Mouse (Mus musculus): ENCODE results near the gene Rpp14.

DNA sequence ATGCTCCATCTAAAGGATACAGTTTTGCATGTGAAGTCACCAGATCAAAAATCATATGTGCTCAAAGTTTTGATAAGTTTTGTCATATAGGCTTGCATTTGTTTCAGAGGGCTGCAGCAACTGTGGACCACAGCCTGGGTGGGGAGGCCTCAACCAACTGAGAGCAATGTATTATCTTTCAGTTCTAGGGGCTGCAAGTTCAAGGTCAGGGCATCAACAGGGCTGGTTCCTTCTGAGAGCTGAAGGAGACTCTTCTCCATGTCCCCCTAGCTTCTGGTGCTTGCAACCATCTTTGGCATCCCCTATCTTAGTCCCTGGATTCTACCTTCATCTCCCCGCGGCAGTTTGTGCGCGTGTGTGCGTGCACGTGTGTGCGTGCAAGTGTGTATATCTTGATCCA, 27.5 kb upstream of the Rpp14 start:
- TF ChIP-seq CTCF (IDR thresholded peaks at IDR 0.05; ENCODE audit: borderline replicate concordance, control insufficient read depth, extremely low read depth, insufficient read depth, low read length, poor library complexity) (no peak), POLR2A (IDR thresholded peaks at IDR 0.05; ENCODE audit: control insufficient read depth, extremely low read depth, insufficient read depth, low read length, poor library complexity) (no peak)
